Mouse (Mus musculus) liver, embryonic 14.5 days (tissue): ENCODE results near the gene Ccdc40.

Experiments
- CTCF ChIP-seq: IDR thresholded peaks from 2 replicates; pipeline ENCODE4 v1.5.1; 2016; ENCODE audit warnings: antibody characterized with exemption, low read depth, control low read depth
- EP300 ChIP-seq: IDR thresholded peaks from 2 replicates; pipeline ENCODE4 v1.6.1; 2016; ENCODE audit warnings: antibody characterized with exemption, low read depth

- TF ChIP-seq CTCF, result peak; percentile 35; the same call in 1 of the 2 replicates
- TF ChIP-seq EP300, result no peak
Measured at GRCm38 (mm10) chr11:119205738-119206137, 22.6 kb upstream of the Ccdc40 start.
